Mouse (Mus musculus): ENCODE results near the gene Gm3486.
"Not testable (repeated sequence)": the region's sequence is repeated elsewhere in the genome, so short reads cannot be mapped to it uniquely, and the experiment has no call there.

Gene Gm3486

GRCm38 (mm10) chr14:41489385-41489784, at the start of gene Gm3486:
TSS of gene Gm3486 (minus strand) at chr14:41489485.
- DNase-seq (ENCODE audit: extremely low read depth, insufficient read length, low spot score), result not testable (repeated sequence)

DNA sequence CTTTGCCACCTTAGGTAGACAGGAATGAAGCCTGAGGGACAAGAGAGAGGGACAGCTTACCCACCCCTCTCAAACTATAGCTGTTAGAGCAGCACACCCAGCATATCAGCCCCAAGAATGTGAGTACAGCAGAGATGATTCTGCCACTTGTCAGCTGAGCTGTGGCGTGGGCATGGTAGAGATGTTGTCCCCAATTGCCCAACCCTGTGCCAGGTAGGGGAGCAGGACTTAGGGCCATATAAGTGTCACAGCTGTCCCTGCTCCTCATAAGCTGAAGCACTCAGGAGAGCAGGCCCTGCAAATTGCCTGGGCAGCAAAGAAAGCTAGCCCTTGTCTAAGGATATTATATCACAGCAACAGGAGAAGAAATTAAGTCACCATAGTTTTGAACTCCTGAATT, 35.4 kb upstream of the Gm3486 start:
- DNase-seq (ENCODE audit: extremely low read depth, insufficient read length, low spot score), result not testable (repeated sequence)

DNA sequence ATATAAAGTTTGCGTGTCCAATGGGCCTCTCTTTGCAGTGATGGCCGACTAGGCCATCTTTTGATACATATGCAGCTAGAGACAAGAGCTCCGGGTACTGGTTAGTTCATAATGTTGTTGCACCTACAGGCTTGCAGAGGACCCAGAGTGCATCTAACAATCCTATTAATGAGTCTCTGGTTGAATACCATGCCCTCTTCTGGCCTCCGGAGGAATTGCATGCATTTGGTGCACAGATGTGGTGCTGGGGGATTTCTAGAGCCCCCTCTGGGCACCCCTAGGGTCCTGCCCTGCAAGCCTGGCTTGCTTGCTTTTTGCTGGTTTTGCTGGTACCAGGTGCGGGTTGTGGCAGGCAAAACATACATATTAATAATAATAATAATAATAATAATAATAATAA, 31.4 kb upstream of the Gm3486 start:
- DNase-seq (ENCODE audit: extremely low read depth, insufficient read length, low spot score), result not testable (repeated sequence)

- DNase-seq (ENCODE audit: extremely low read depth, insufficient read length, low spot score), result not testable (repeated sequence)
Observed at GRCm38 (mm10) chr14:41453418-41453817, 35.9 kb downstream of the Gm3486 start, which contains the start of gene Gm7954. TSS of gene Gm7954 (minus strand) at chr14:41453518.

All from 3134 (cell line).